Mouse (Mus musculus) lung, embryonic 16.5 days (tissue): ENCODE measurements at regions not wholly inside any gene's neighbourhood (a gene's known extent, or its start where the extent isn't known, plus 50 kb on each side); places are given as distances from the start of the nearest gene placed in this dataset.

Source experiments
- ATAC-seq: fragments of 200-750 bp; cut with Nextera tagmentation; 2 replicates; pipeline ENCODE4 v1.8.0; 2017; ENCODE audit warnings: low read depth, mild to moderate bottlenecking, moderate library complexity
- H3K27ac ChIP-seq: fragments of 300-500 bp; sonication (generic); 2 replicates; pipeline ENCODE4 v1.5.1; 2014; ENCODE audit warnings: mild to moderate bottlenecking, control low read depth, low read length
- H3K27me3 ChIP-seq: fragments of 300-500 bp; sonication (generic); 2 replicates; pipeline ENCODE4 v1.6.1; 2014; ENCODE audit warnings: low read depth, low read length, mixed read lengths; ENCODE audit not compliant: control insufficient read depth, insufficient read depth
- H3K36me3 ChIP-seq: fragments of 300-500 bp; sonication (generic); 2 replicates; pipeline ENCODE4 v1.6.1; 2014; ENCODE audit warnings: low read length; ENCODE audit not compliant: control insufficient read depth, insufficient read depth
- H3K4me1 ChIP-seq: fragments of 300-500 bp; sonication (generic); replicated peaks from 2 replicates; pipeline ENCODE4 v1.6.1; 2014; ENCODE audit warnings: low read length, mixed read lengths; ENCODE audit not compliant: control insufficient read depth, insufficient read depth
- H3K4me2 ChIP-seq: fragments of 300-500 bp; sonication (generic); 2 replicates; pipeline ENCODE4 v1.6.1; 2014; ENCODE audit warnings: low read depth, low read length, control low read depth
- H3K4me3 ChIP-seq: fragments of 300-500 bp; sonication (generic); 2 replicates; pipeline ENCODE4 v1.5.1; 2014; ENCODE audit warnings: mild to moderate bottlenecking, low read length, control low read depth
- H3K9ac ChIP-seq: fragments of 300-500 bp; sonication (generic); 2 replicates; pipeline ENCODE4 v1.6.1; 2014; ENCODE audit warnings: low read length, control low read depth
- H3K9me3 ChIP-seq: fragments of 300-500 bp; sonication (generic); 2 replicates; pipeline ENCODE4 v1.6.1; 2016; ENCODE audit warnings: low read length; ENCODE audit not compliant: control insufficient read depth
- WGBS: fragments of 180-500 bp; shearing (Covaris S2); extraction: QIAGEN DNeasy Blood & Tissue Kit; methylation state at CpG from one replicate; pipeline ENCODE4 v1.1.7; 2014; 5-methylcytosine and 5-hydroxymethylcytosine counted together

GRCm38 (mm10) chr2:48733936-48734335 is 80.0 kb upstream of the Acvr2a start:
- 0 out of 2 replicates have a peak overlapping the region, but pooled peaks have one; percentile 16 for H3K27ac ChIP-seq
- 0 out of 2 replicates have a peak, but pooled peaks have one; percentile 34 for ATAC-seq
- H3K4me1 ChIP-seq, result peaks cover 17% of the 10 kb centered on the region
- 74% methylated on average over 1 of the region's 1 CpGs for WGBS
- H3K4me3 ChIP-seq, result no peak overlapping the region
- no peaks in the 10 kb centered on the region for H3K27me3 ChIP-seq
- no peak overlapping the region for H3K4me2 ChIP-seq
- no peaks in the 10 kb centered on the region for H3K9me3 ChIP-seq
- H3K9ac ChIP-seq, result no peak overlapping the region
- H3K36me3 ChIP-seq, result no peaks in the 10 kb centered on the region

- Histone ChIP-seq H3K9ac (no peak overlapping the region), H3K9me3 (no peaks in the 10 kb centered on the region), H3K27ac (0 out of 2 replicates have a peak overlapping the region, but pooled peaks have one; percentile 16), H3K4me1 (peaks cover 17% of the 10 kb centered on the region), H3K36me3 (no peaks in the 10 kb centered on the region), H3K4me3 (no peak overlapping the region), H3K4me2 (no peak overlapping the region), H3K27me3 (no peaks in the 10 kb centered on the region)
- ATAC-seq, result peak; percentile 73; the same call in 1 of the 2 replicates
- 45% methylated on average over 6 of the region's 6 CpGs for WGBS
Measured at GRCm38 (mm10) chr2:48734521-48734920, 79.4 kb upstream of the Acvr2a start.

- 77% methylated on average over 2 of the region's 2 CpGs for WGBS
- H3K4me2 ChIP-seq, result no peak overlapping the region
- H3K27ac ChIP-seq, result no peak overlapping the region
- H3K4me3 ChIP-seq, result no peak overlapping the region
- H3K9ac ChIP-seq, result no peak overlapping the region
- no peak for ATAC-seq
- H3K4me1 ChIP-seq, result peaks cover 10% of the 10 kb centered on the region
- no peaks in the 10 kb centered on the region for H3K9me3 ChIP-seq
- H3K36me3 ChIP-seq, result no peaks in the 10 kb centered on the region
- no peaks in the 10 kb centered on the region for H3K27me3 ChIP-seq
Measured at GRCm38 (mm10) chr2:48736312-48736711, 77.6 kb upstream of the Acvr2a start.
